Mouse (Mus musculus): ENCODE results near the gene Cfap221.

Gene Cfap221

DNA sequence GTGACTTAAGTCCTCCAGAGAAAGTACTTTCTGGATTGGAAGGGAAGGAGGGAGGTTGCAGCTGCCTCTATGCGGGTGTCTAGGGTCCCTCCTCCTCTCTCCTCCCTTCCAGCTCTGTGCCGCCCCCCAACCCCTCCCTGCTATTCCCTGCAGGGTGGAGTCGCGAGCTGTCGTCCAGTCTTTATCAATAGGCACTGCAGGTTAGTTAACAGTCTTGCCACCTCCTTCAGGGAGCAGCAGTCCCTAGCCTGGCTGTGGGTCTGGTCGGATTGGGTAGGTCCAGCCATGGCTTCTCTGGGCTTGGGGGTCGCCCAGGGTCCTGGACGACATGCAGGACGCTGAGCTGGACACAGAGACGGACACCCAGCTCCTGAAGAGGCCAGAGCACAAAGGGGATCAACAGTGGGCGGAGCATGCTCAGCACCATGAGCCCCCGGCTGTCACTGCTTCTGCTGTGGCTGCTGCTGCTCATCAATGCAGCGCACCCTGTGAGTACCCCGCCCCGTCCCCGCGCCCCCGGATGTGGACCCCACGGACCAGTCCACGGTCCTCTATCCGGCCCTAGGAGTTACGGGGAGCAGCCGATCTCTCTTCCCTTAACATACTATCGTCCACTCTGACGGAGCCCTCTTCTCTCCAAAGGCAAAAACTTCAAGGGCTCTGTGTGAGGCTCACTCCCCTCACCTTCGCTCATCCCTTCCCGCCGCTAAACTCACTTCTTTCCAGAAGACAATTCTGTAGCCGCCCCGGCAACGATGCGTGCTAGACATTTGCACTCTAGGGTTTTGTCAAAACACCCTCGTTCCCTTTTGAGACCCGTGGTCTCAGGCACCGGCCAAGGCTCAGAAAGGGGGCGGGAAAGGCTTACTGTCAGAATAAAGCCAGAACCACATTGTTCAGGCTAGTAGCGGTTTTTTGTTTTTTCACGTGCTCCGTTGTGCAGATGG is 10.1 kb upstream of the Cfap221 start, which contains the start of gene Sctr:
Gene Sctr, plus strand, starts transcription at position 51 of the 947 bp plus-strand sequence.
- DNase-seq, result no peak

DNA sequence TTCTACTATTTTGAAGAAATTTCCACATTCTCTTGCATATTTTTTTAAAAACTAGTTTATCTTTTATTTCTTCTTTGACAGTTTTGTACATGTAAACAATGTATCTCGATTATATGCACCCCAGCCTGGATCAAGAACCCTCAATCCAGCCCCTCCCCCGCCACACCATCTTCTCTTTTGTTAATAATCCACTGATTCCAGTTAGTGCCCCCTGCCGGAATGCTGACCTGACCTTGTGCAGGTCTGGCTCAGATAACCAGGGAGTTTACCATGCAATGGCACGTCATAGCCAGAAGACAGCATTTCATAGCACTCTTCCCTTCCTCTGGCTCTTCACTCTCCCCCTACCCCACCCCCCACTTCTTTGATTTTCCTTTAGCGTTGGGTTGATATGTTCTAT is 610 bp upstream of the Cfap221 start:
- no peak for DNase-seq

DNA sequence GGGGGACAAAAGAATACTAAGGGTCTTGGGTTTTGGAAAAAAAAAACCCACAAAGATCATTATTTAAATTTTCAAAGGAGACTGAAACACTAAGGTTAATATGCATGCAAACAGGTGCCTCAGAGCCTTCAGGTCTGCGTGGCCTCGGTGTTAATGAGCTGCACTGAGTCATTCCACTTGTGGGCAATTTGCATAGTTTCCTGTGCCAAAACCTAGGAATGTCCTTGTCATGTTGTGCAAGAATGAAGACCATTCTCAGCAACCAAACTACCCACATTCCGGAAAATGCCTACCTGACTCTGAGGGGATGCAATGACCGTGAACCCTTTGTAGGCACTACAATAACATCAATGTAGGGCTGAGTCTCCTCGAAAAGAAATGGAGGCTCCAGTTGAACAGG is 10.5 kb downstream of the Cfap221 start:
- no peak for DNase-seq

DNA sequence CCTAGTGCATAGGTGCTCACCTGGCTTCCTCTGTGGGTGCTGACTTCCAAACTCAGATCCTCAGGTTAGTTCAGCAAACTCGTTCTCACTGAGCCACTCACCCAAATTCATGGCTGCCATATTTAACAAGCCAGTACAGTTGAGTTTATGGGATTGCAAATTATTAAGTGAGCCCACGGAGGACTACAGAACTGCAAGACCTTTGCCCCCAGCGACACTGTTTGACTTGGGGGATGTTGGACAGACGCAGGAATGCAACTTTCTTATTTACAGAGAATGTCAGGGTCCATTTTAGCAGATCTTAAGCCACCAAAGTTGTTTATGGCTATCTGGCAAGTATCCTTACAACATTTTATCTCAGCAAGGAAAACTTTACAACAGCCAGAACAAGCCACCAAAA is 21.9 kb downstream of the Cfap221 start:
- DNase-seq, result no peak

DNA sequence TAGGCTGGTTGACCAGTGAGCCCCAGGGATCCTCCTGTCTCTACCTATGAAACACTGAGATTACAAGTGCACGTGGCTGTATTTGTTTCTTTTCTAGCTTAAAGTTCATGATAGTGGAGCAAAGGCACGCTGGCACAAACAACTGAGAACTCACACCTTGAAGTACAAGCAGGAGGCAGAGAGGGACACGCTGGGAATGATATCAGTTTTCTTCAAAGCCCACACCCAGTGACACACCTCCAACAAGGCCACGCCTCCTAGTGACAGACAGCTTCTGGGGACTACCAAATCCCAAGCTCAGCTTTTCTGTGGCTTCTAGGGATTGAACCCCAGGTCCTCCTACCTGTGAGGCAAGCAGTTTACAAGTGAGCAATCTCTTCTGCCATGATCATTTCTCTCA is 23.9 kb downstream of the Cfap221 start:
- DNase-seq, result no peak

DNA sequence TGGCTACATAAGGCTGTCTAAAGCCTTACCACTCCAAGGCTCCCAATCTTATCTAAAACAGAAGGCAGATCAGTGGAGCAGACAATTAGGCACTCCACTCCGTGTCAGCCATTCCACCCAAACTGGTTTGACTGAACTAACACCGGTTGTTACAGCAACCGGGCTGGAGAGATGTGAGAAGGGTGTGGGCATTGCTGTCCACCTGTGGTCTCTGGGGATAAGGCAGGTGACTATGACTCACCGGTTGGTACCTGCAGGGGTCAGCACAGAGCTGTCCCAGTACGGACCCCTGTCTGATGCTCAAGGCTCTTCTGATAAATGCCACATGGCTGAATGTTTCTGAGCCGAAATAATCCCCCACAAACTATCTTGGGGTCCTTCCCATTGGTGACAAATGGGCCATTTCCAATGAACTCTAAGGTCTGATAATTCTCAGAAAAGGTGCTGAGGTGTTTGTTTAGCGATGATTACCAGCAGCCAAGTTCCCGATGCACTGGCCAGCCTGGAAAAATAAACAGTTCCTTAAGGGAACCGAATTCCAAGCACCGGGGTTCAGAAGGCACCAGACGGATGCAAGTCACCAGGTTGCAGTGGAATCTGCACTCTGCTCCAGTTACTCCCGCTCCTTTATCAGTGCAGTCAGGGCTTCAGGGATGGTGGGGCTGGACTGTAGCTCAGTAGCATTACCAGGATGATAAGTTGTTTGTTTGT is 31.1 kb downstream of the Cfap221 start:
- DNase-seq, result no peak

DNA sequence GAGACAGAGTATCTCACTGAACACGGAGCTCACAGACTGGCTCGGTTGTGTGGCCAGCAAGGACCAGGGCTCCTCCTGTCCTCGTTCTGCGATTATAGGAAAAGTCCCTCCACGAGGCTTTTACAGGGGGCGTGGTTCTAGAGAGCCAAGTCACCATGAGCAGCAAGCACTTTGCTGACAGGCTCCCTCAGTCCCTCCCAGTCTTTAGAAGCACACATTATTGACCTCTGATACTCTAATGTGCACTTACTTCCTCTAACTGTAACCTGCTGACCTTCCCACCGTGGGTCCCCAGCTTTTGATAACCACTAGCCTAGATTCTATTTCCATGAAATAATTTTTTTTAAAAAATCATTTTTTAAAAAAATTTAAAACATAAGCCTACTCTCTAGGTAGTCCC is 37.1 kb downstream of the Cfap221 start:
- no peak for DNase-seq

DNA sequence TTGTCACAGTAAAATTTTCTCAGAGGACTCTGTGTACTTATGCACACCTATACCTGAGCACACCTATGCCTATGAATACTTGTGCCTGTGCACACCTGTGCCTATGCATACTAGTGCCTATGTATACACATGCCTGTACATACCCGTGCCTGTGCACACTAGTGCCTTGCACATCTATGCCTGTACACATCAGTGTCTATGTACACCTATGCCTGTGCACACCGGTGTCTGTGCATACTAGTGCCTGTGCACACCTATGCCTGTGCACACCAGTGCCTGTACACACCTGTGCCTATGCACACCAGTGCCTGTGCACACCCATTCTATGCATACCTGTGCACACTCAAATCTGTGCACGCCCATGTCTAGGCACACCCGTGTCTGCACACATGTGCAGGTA is 37.6 kb downstream of the Cfap221 start:
- DNase-seq, result no peak

DNA sequence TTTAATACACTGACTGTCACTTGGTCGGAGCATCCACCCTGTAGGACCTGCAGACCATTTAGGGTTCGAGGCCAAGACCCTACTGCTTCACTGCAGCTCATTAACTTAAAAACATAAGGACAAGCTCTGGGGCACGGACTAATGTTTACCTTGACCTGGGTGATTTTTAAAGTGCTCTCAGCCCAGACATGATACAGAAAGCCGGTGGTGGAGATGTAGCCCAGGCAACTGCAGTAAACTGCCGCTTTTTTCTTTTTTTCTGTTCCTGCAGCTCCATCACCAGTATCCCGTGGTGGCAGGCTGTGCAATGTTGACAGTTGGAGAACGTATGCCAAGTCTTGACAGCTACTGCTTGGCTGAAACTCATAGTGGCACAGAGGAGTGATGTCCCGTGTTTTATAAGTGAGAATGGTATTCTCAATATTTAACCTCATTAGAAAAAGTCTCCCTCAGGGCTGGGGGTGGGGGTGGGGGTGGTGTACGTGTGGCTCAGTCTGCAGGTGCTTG is 39.3 kb downstream of the Cfap221 start:
- DNase-seq, result peak; percentile 29

DNA sequence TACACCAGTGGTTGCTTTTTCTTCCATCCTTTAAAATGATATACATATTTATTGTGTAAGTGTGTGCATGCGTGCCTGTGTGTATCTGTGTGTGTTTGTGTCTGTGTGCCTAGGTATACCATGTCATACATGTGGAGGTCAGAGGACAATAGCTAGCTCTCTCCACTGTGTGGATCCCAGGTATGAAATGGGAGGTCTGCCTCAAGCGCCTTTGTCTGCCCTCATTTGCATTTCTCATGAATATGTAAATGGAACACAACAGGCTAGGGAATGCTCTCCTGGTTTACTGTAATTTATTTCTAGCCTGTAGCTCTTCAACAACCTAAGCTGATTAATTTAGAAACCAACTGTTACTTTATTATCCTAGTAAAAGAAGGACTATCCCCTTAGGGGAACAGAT is 42.4 kb downstream of the Cfap221 start:
- DNase-seq, result no peak

DNA sequence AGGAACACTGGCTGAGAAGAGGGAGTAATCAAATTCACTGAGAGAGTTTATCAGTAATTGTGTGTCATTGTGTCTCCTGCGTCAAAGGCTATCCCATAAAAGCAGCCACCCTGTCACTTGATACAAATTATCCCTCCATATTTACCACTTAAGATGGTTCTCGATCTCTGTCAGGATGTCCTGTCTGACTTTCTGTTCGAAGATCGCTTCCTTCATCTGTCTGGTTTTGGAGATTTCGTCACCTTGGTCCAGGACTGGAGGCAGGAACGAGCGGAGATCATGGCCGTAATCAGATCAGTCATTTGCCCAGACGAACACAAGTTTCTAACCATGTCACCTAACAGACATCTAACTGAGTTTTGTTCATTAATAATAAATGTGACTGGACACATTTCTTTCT is 43.6 kb downstream of the Cfap221 start:
- DNase-seq, result no peak

DNA sequence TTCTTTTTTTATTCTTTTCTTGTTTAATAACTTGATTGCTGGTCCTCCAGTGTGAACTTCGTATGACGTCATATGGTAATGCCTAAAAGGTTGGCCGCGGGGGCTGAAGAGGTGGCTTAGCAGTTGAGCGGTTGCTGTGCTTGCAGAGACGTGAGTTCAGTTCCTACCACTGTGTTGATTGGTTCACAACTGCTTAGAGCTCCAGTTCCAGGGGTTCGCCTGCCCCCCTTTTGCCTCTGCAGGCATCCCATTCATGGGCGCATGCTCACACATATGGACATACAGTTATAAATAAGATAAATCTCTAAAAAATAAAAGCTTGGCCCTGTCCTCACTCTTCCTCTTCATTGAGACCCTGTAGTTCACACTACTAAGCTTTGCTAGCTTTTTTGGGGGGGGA is 46.9 kb downstream of the Cfap221 start:
- no peak for DNase-seq

DNA sequence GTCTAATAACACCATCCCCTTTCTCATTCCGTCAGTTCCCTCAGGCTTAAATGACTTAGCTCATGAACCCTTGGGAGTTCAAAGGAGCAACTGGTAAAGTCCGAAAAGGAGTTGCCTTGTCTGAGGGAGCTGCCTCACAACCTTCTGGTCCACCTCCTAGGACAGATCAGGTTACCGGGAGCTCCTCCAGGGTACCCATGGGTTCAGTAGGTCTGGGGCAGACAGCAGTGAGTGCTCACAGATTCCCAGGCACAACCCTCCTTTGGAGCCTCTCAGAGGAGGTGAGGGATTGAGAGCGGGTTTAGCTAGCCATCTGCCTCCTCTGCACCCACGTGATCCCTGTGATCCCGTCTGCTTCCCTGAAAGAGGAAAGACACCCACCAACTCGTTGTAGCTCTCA is 60.2 kb downstream of the Cfap221 start:
- DNase-seq, result no peak

DNA sequence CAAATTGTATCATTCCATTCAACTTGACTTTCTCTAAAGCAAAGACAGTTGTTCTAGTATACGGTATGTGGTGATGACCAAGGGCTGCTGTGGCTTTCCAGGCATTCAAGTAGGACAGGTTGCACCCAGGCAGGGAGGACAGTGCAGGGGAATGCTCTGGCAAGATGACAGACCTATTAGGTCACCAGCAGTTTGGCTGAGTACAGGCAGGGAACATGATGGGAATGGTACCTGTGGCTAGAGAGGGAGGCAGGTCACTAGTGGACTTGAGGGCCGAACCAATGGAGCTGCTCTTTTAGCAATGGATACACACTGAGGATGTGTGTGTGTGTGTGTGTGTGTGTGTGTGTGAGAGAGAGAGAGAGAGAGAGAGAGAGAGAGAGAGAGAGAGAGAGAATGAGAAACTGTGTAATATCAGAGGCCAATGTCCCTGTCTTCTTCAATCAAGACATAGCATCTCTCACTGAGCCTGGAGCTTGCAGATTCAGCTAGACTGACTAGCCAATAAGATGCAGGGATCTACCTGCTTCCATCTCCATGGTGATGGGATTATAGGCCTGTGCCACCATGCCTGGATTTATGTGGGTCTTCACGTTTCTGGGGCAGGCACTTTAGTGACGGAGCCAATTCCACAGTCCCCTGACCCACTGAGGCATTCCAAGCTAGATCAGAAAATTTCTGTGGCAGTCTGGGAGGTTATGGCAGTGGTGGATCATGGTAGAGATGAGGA is 65.4 kb downstream of the Cfap221 start:
- no peak for DNase-seq

DNA sequence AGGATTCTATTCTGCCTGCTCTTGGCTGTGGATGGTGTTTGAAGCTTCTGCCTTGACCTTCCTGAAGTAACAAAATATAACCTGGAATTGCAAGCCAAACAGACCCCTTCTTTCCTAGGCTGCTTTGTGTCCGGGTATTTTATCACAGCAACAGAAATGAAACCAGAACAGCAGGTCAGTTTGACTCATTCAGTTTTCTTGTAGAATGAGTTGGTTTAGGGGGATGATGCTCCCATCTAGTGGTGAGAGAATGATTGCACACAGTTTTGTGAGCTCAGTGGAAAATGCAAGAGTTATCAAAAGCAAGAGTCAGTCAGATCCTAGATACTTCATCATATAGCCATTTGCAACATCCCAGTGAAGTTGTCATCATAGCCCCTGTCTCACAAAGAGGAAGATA is 67.3 kb downstream of the Cfap221 start:
- no peak for DNase-seq

DNA sequence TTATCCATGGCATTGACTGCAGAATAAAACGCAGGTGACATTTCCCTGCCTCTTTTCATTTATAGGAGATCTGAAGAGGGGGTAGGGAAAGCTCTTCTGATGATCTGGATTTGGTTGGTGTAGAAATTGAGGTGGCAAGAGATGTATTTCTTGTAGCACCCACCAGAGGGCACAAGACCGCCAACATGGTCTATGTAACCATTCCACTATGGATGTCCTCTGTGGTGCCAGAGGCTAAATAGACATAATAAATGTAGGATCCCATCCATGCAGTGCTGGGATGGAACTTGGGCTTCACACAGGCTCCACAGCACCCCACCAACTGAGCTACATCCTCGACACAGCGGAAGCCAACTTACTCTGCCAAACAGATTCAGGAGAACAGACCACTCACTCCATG is 77.7 kb downstream of the Cfap221 start:
- no peak for DNase-seq

DNA sequence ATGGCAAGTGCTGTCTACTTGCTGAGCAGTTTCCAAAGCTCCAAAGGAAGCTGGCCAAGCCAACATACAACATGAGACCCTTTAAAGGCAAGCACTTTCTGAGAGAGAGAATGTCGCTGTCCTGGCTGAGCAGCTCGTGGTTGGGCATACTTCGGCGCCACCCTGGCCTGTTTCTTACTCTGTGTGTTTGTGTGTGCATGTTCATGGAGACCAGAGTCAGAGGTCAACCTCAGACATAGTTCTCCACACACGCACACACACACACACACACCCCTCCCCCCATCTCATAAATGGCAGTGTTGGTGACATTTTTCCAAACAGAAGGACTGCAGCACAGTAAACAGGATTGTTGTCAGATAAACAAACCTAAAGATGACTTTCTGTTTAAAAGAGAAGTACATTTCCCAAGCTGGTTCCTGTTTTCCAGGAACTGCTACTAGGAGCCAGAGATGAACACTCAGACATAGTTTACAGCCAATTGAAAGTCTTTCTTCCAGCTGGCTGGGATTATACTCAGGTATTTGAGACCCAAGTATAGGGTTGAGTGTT is 80.1 kb downstream of the Cfap221 start:
- DNase-seq, result no peak

DNA sequence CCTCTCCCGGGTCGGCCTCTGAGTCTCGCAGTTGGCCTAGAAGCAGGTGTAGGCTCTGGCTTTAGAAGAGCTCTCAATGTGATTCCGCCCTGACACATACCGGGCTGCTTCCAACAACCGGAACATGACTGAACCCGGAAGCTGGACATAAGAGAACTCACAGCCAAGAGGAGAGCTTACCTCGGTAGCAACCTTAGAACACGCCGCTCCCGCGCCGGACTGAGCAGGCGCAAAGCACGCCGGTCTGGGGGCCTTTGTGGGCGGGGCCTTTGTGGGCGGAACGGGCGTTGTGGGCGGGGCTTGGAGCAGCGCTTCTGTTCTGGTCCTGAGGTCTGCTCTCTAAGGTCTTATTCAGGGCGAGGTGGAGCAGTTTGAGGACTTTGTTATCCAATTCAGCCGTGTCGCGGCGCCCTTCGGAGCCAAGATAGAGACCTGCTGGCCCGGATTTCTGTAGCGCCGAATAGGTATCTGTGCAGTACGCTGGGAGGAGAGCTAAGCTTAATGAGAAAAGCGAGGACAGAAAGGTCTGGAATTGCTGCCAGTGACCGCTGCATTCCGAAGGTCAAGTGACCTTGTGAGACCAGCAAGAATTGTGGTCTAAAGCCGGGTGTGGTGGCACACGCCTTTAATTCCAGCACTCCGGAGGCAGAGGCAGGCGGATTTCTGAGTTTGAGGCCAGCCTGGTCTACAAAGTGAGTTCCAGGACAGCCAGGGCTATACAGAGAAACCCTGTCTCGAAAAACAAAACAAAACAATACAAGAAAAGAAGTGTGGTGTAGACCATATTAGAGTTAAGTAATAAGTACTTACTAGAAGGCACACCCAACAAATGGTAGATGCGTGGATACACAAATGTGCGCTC is 83.8 kb downstream of the Cfap221 start, which contains the start of gene Tmem177:
Gene Tmem177, minus strand, starts transcription at position 256 of the 862 bp plus-strand sequence.
- DNase-seq, result peak; percentile 95

DNA sequence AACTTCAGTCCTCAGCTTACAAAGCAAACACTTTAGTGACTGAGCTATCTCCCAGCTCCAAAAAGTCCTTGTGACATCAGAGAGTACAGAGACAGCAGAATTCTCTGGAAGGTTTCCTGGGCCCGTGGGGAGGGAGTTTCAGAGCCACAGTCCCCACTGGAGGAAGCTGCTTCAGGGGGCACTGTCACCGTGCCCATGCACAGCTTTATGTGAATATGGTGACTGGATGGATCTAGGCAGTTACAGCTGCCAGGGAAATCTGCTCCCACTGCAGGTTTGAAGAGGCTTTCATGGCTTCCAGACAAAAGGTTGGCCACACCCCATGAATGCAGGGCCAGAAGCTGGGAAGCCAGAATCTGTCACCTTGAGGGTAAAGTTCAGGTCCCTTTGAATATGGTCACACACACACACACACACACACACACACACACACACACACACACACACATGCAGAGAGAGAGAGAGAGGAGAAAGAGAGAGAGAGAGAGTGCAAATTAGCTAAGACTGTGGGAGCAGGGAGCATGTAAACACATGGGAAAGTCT is 89.8 kb downstream of the Cfap221 start:
- no peak for DNase-seq

DNA sequence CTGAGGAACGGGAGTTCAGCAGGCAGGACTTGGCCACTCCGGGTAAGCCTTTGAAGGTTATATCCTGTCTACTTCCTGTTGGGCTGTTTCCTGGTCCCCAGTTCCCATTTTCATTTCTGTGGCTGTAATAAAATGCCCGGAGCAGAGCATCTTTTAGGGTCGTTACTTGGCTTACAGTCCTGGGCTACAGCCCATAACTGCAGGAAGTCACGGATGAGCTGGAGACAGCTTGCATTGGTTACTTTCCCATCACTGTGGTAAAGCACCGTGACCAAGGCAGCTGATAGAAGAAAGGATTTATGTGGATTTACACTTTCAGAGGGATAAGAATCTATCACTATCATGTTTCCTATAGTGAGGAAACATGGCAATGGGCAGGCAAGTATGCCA is 93.8 kb downstream of the Cfap221 start:
- DNase-seq, result no peak

DNA sequence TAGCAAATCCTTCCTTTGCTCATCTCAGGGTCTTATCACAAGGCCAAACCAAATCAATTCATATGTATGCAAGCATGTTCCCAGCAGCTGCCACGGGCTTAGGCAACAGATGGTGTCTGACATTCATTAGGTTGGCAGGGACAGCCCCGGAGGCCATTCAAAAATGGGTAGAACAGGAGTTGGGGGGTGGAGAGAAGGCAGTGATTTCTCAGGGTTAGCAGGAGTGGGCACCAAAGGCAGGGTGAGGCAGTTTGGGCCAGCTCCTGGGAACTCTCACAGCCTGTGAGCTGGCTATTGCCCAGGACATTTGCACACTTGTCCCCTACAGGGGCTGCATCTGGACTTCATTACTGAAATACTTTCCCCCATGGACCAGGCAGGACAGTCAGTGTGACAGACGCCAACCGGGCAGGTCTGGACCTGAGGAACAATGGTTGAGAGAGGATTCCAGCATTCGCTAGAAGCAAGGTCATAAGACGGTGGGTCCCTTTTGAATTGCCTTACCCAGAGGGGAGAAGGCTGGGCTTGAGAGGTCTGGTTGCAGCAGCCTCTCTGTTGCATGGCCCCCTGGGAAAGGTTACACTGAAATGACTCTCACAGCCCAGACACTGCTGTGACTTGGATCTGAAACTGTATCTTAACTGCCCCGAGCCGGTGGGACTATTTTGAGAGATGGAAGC is 94.3 kb downstream of the Cfap221 start:
- peak; percentile 55 for DNase-seq
